Mouse (Mus musculus) midbrain, embryonic 15.5 days (tissue): Measurements from ENCODE around the gene Tpx2. TPM values are rescaled to one million over a fixed set of nuclear protein-coding genes. Genes with fewer than 3 reads are reported as not detected.

Experiments used
- ATAC-seq: fragments of 200-750 bp; cut with Nextera tagmentation; replicated peaks from 2 replicates; pipeline ENCODE4 v1.8.0; 2017; ENCODE audit warnings: moderate TSS enrichment
- H3K27ac ChIP-seq: fragments of 300-500 bp; sonication (generic); 2 replicates; pipeline ENCODE4 v1.5.1; 2015; ENCODE audit warnings: mild to moderate bottlenecking, inconsistent platforms
- H3K27me3 ChIP-seq: fragments of 300-500 bp; sonication (generic); replicated peaks from 2 replicates; pipeline ENCODE4 v1.6.1; 2015; ENCODE audit warnings: inconsistent platforms
- H3K36me3 ChIP-seq: fragments of 300-500 bp; sonication (generic); replicated peaks from 2 replicates; pipeline ENCODE4 v1.6.1; 2015; ENCODE audit warnings: inconsistent platforms
- H3K4me1 ChIP-seq: fragments of 300-500 bp; sonication (generic); 2 replicates; pipeline ENCODE4 v1.6.1; 2015; ENCODE audit warnings: inconsistent platforms
- H3K4me2 ChIP-seq: fragments of 300-500 bp; sonication (generic); 2 replicates; pipeline ENCODE4 v1.6.1; 2015; ENCODE audit warnings: inconsistent platforms, mild to moderate bottlenecking, moderate library complexity
- H3K4me3 ChIP-seq: fragments of 300-500 bp; sonication (generic); 2 replicates; pipeline ENCODE4 v1.5.1; 2015; ENCODE audit warnings: mild to moderate bottlenecking, inconsistent platforms
- H3K9ac ChIP-seq: fragments of 300-500 bp; sonication (generic); 2 replicates; pipeline ENCODE4 v1.6.1; 2015; ENCODE audit warnings: mild to moderate bottlenecking, inconsistent platforms
- H3K9me3 ChIP-seq: fragments of 300-500 bp; sonication (generic); 2 replicates; pipeline ENCODE4 v1.6.1; 2016; ENCODE audit warnings: inconsistent platforms
- WGBS: fragments of 180-500 bp; shearing (Covaris S2); methylation state at CpG from one replicate; pipeline ENCODE4 v1.1.7; 2015; ENCODE audit warnings: mixed read lengths; 5-methylcytosine and 5-hydroxymethylcytosine counted together
- polyA plus RNA-seq: library from polyadenylated mRNA; unstranded; fragments of >200 nt; fragmentation: Nextera tagmentation; extraction: Ambion mirVana; gene quantifications from 2 replicates; pipeline ENCODE4 v1.2.1, GENCODE M21; 2015

The Tpx2 gene
- polyA plus RNA-seq, 1 experiment from 2014 or later, result 12.9 TPM

DNA sequence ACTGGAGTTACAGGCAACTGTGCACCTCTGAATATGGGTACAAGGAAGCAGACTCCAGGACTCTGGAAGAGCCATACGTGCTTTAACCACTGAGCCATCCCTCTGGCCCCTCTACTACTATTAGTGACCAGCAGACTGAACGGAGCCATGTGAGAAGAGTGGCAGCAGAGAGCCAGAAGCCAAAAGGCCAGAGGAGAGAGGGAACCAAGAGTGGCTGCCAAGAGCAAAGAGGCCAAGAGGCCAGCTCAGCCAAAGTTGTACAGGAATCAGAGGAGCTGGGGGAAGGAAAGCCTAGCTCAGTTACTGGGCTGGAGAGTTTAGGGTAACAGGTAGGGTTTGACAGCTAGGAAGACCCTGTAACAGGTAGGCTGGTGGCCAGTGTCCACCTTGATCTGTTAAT lies 8.5 kb upstream of the Tpx2 start:
- ATAC-seq, result no peak
- Histone ChIP-seq H3K4me1 (no peaks in the 10 kb centered on the region), H3K27me3 (no peaks in the 10 kb centered on the region), H3K9me3 (no peaks in the 10 kb centered on the region), H3K36me3 (no peaks in the 10 kb centered on the region), H3K9ac (no peak overlapping the region), H3K4me3 (no peak overlapping the region), H3K27ac (no peak overlapping the region), H3K4me2 (no peak overlapping the region)
- 77% methylated on average over 2 of the region's 2 CpGs for WGBS

GRCm38 (mm10) chr2:152842741-152843140 lies 5.0 kb upstream of the Tpx2 start:
- H3K4me3 ChIP-seq, result no peak overlapping the region
- no peak overlapping the region for H3K9ac ChIP-seq
- H3K36me3 ChIP-seq, result no peaks in the 10 kb centered on the region
- H3K4me2 ChIP-seq, result no peak overlapping the region
- no peaks in the 10 kb centered on the region for H3K27me3 ChIP-seq
- H3K9me3 ChIP-seq, result no peaks in the 10 kb centered on the region
- H3K4me1 ChIP-seq, result 0 out of 2 replicates have a peak, but pooled peaks cover 2% of the 10 kb centered on the region
- no peak for ATAC-seq
- 75% methylated on average over 3 of the region's 3 CpGs for WGBS
- H3K27ac ChIP-seq, result no peak overlapping the region

GRCm38 (mm10) chr2:152847057-152847814 lies 528 bp upstream of the Tpx2 start:
- Histone ChIP-seq H3K9me3 (no peaks in the 10 kb centered on the region), H3K36me3 (no peaks in the 10 kb centered on the region), H3K27me3 (no peaks in the 10 kb centered on the region), H3K4me1 (peaks cover 7% of the 10 kb centered on the region), H3K4me2 (peak overlapping the region; percentile 53), H3K4me3 (peak overlapping the region; percentile 66), H3K27ac (no peak overlapping the region; the same call in 1 of the 2 replicates), H3K9ac (peak overlapping the region; percentile 33; the same call in 1 of the 2 replicates)
- ATAC-seq, result no peak
- WGBS, result 21% methylated on average over 3 of the region's 3 CpGs

- H3K9ac ChIP-seq, result no peak overlapping the region; the same call in 1 of the 2 replicates
- H3K27me3 ChIP-seq, result no peaks in the 10 kb centered on the region
- H3K36me3 ChIP-seq, result no peaks in the 10 kb centered on the region
- H3K9me3 ChIP-seq, result no peaks in the 10 kb centered on the region
- peak overlapping the region; percentile 79 for H3K4me2 ChIP-seq
- H3K27ac ChIP-seq, result no peak overlapping the region
- H3K4me1 ChIP-seq, result peaks cover 7% of the 10 kb centered on the region
- WGBS, result 0% methylated on average over 2 of the region's 2 CpGs
- peak overlapping the region; percentile 66 for H3K4me3 ChIP-seq
- no peak for ATAC-seq
Measured at GRCm38 (mm10) chr2:152848466-152848865, 702 bp downstream of the Tpx2 start.

DNA sequence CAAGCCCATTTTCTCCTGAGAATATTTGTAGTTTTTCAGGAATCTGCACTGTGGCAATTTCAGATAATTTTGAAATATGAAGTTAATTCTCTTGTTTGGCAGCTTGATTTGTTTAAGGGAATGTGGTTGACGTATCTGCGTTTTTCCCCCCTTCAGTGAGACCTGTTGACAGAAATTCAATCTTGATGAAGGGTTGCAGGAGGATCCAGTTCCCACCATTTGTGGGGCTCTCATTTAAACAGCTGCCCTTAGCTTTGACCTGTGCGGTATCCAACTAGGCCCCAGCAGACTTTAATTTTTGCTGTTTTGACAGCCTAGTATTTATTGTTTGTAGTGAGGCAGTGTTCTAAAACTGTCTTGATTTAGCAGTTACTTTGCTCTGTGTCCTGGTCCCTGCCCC lies 11.7 kb downstream of the Tpx2 start:
- Histone ChIP-seq H3K9me3 (no peaks in the 10 kb centered on the region), H3K9ac (no peak overlapping the region), H3K4me2 (no peak overlapping the region), H3K4me1 (no peaks in the 10 kb centered on the region), H3K27ac (no peak overlapping the region), H3K36me3 (no peaks in the 10 kb centered on the region), H3K27me3 (no peaks in the 10 kb centered on the region), H3K4me3 (no peak overlapping the region)
- ATAC-seq, result no peak
- 94% methylated on average over 3 of the region's 3 CpGs for WGBS

DNA sequence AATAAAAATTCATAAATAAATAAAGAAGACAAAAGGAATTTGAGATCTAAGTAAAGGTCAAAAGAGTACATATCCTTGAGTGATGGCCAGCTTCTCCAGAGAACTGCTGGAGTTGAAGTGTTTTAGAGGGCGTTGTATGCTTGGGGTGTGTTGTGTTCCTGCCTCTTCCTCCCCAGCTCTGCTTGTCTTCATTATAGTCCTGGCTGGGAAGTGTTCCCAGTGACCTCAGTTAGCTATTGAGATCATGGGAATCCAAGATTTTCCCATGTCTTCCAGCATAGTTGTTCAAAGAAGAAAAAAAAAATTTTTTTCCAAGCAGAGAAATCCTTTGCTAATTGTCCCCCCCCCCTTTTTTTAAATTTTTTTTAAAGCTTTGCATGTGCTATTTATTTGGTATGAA lies 14.1 kb downstream of the Tpx2 start:
- H3K4me2 ChIP-seq, result no peak overlapping the region
- no peak overlapping the region for H3K9ac ChIP-seq
- H3K27me3 ChIP-seq, result no peaks in the 10 kb centered on the region
- H3K4me1 ChIP-seq, result no peaks in the 10 kb centered on the region
- WGBS, result 92% methylated on average over 1 of the region's 1 CpGs
- H3K27ac ChIP-seq, result no peak overlapping the region
- ATAC-seq, result no peak
- no peak overlapping the region for H3K4me3 ChIP-seq
- H3K9me3 ChIP-seq, result no peaks in the 10 kb centered on the region
- no peaks in the 10 kb centered on the region for H3K36me3 ChIP-seq

- Histone ChIP-seq H3K36me3 (no peaks in the 10 kb centered on the region), H3K9me3 (no peaks in the 10 kb centered on the region), H3K4me3 (no peak overlapping the region), H3K9ac (no peak overlapping the region), H3K4me2 (no peak overlapping the region), H3K4me1 (no peaks in the 10 kb centered on the region), H3K27ac (no peak overlapping the region), H3K27me3 (no peaks in the 10 kb centered on the region)
- no peak for ATAC-seq
- WGBS, result 87% methylated on average over 3 of the region's 3 CpGs
Measured at GRCm38 (mm10) chr2:152862638-152863037, 14.9 kb downstream of the Tpx2 start.

DNA sequence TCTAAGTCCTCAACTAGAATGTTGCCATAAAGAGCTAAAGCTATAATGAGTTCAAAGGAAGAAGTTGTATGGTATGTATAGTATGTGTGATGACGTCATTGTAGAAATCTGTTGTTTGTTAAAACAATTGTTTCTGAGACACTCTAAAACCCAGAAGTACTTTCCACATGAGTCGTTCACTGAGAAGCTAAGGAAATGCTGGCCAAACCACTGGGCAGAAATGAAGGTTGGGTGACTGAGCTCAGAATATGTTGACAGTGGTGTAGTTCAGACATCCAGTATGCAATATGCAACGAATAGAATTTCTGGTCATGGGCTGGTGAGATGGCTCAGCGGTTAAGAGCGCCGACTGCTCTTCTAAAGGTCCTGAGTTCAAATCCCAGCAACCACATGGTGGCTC lies 15.6 kb downstream of the Tpx2 start:
- no peak overlapping the region for H3K4me3 ChIP-seq

DNA sequence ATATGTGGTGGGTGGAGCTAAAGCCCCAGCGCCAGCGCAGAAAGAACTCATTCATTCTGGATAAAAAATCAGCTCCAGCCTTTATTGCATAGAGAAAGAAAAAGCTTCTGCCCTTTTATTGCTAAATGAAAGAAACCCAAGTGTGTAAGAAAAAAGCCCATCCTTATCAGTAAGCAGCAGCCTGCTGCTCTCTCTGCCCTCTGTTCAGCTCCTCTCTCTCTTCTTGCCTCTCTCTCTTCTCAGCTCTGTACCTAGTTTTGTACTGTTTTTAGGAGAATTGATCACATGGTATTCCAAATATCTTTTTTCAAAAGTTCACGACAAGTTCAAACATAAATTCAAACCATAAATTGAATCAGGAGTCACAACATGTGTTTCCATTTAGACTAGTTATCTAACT lies 30.5 kb downstream of the Tpx2 start:
- no peaks in the 10 kb centered on the region for H3K36me3 ChIP-seq
- H3K9ac ChIP-seq, result no peak overlapping the region
- H3K27me3 ChIP-seq, result no peaks in the 10 kb centered on the region
- H3K4me3 ChIP-seq, result no peak overlapping the region
- no peaks in the 10 kb centered on the region for H3K9me3 ChIP-seq
- no peak overlapping the region for H3K27ac ChIP-seq
- ATAC-seq, result no peak
- whole genome bisulfite sequencing, result 94% methylated on average over 3 of the region's 3 CpGs
- no peak overlapping the region for H3K4me2 ChIP-seq
- H3K4me1 ChIP-seq, result no peaks in the 10 kb centered on the region

More for the DNA sequence above, 15.6 kb downstream of the Tpx2 start:
- Histone ChIP-seq H3K9ac (no peak overlapping the region), H3K4me2 (no peak overlapping the region), H3K9me3 (no peaks in the 10 kb centered on the region), H3K36me3 (no peaks in the 10 kb centered on the region), H3K27me3 (no peaks in the 10 kb centered on the region), H3K27ac (no peak overlapping the region), H3K4me1 (no peaks in the 10 kb centered on the region)
- no peak for ATAC-seq
- WGBS, result 94% methylated on average over 6 of the region's 6 CpGs

- Histone ChIP-seq H3K9me3 (no peaks in the 10 kb centered on the region), H3K36me3 (no peaks in the 10 kb centered on the region), H3K4me3 (no peak overlapping the region), H3K9ac (no peak overlapping the region), H3K4me1 (no peaks in the 10 kb centered on the region), H3K27me3 (no peaks in the 10 kb centered on the region), H3K27ac (no peak overlapping the region), H3K4me2 (no peak overlapping the region)
- WGBS, result 94% methylated on average over 13 of the region's 13 CpGs
- ATAC-seq, result no peak
Measured at GRCm38 (mm10) chr2:152880898-152881297, 33.1 kb downstream of the Tpx2 start.

DNA sequence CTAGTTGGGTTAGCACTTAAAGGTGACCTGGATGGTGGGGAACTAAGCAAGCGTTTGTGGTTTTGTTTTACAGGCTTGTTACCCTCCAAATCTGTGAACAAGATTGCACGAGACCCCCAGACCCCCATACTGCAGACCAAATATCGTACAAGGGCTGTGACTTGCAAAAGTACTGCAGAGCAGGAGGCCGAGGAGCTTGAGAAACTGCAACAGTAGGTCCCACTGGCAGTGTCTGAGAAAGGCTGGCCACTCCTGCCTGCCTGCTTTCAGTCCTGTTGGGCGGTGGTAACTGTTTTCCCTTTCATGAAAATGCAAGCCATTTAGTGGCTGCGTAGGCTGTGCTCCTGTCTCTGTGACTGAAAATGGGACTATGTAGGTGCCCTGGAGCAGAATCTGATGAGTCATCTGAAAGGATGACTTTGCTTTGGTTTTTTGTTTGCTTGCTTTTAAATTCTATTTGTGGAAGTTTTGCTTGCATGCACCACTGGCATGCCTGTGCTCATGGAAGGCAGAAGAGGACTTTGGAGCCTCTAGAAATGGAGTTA lies 36.4 kb downstream of the Tpx2 start:
- ATAC-seq, result no peak
- Histone ChIP-seq H3K9me3 (no peaks in the 10 kb centered on the region), H3K4me1 (no peaks in the 10 kb centered on the region), H3K36me3 (no peaks in the 10 kb centered on the region), H3K27ac (no peak overlapping the region), H3K9ac (no peak overlapping the region), H3K4me3 (no peak overlapping the region), H3K27me3 (no peaks in the 10 kb centered on the region), H3K4me2 (no peak overlapping the region)
- whole genome bisulfite sequencing, result 91% methylated on average over 6 of the region's 6 CpGs

GRCm38 (mm10) chr2:152887230-152887629 lies 39.5 kb downstream of the Tpx2 start:
- H3K4me1 ChIP-seq, result no peaks in the 10 kb centered on the region
- no peak overlapping the region for H3K27ac ChIP-seq
- no peaks in the 10 kb centered on the region for H3K36me3 ChIP-seq
- no peak overlapping the region for H3K4me2 ChIP-seq
- WGBS, result 93% methylated on average over 3 of the region's 3 CpGs
- H3K27me3 ChIP-seq, result no peaks in the 10 kb centered on the region
- no peaks in the 10 kb centered on the region for H3K9me3 ChIP-seq
- no peak overlapping the region for H3K4me3 ChIP-seq
- no peak overlapping the region for H3K9ac ChIP-seq
- ATAC-seq, result no peak

DNA sequence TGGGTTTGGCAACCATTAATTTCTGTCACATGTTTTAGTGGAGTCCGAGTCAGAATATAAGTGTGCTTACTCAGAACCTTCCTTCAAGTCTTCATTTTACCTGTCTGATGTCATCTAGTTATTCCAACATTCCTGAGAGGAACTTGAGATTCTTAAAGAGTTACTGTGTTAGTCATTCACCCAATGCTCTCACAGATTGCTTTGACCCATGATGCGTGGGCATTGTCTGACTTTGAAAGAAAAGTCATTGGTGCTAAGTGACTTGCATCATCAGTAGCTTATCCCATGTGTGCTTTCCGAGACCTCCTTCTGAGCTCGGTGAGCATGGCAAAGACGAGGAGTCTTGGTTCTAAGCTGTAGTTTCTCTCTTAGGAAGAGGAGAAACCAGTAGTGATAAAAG lies 41.0 kb downstream of the Tpx2 start:
- H3K9me3 ChIP-seq, result no peaks in the 10 kb centered on the region
- H3K4me2 ChIP-seq, result no peak overlapping the region
- no peak overlapping the region for H3K4me3 ChIP-seq
- H3K4me1 ChIP-seq, result no peaks in the 10 kb centered on the region
- no peak for ATAC-seq
- no peaks in the 10 kb centered on the region for H3K27me3 ChIP-seq
- 83% methylated on average over 5 of the region's 5 CpGs for WGBS
- no peak overlapping the region for H3K27ac ChIP-seq
- no peak overlapping the region for H3K9ac ChIP-seq
- no peaks in the 10 kb centered on the region for H3K36me3 ChIP-seq
